Mouse (Mus musculus): ENCODE results near the gene Filip1.
"Not testable (repeated sequence)": the region's sequence is repeated elsewhere in the genome, so short reads cannot be mapped to it uniquely, and the experiment has no call there.

Gene Filip1

GRCm38 (mm10) chr9:80012751-80013150 lies at the start of gene Filip1:
Filip1 (minus strand) TSS chr9:80012851.
- in situ Hi-C loops (cut with MboI; ENCODE audit: low sequenced_read_pairs): no loop called here

GRCm38 (mm10) chr9:80057690-80058089 lies 45.0 kb upstream of the Filip1 start:
- in situ Hi-C loops (cut with MboI; ENCODE audit: low sequenced_read_pairs): no loop called here

GRCm38 (mm10) chr9:80052951-80053350 lies 40.3 kb upstream of the Filip1 start:
- in situ Hi-C loops (cut with MboI; ENCODE audit: low sequenced_read_pairs): no loop called here

- in situ Hi-C loops (cut with MboI; ENCODE audit: low sequenced_read_pairs): not testable (repeated sequence)
Measured at GRCm38 (mm10) chr9:80049271-80049670, 36.6 kb upstream of the Filip1 start.

- in situ Hi-C loops (cut with MboI; ENCODE audit: low sequenced_read_pairs): not testable (repeated sequence)
Measured at GRCm38 (mm10) chr9:80044301-80044700, 31.6 kb upstream of the Filip1 start.

GRCm38 (mm10) chr9:80039296-80039815 lies 26.7 kb upstream of the Filip1 start:
- in situ Hi-C loops (cut with MboI; ENCODE audit: low sequenced_read_pairs): no loop called here

GRCm38 (mm10) chr9:80037997-80038383 lies 25.3 kb upstream of the Filip1 start:
- in situ Hi-C loops (cut with MboI; ENCODE audit: low sequenced_read_pairs): no loop called here

GRCm38 (mm10) chr9:80037262-80037996 lies 24.8 kb upstream of the Filip1 start:
- in situ Hi-C loops (cut with MboI; ENCODE audit: low sequenced_read_pairs): no loop called here

- in situ Hi-C loops (cut with MboI; ENCODE audit: low sequenced_read_pairs): no loop called here
Measured at GRCm38 (mm10) chr9:80026581-80027021, 13.9 kb upstream of the Filip1 start.

GRCm38 (mm10) chr9:80026017-80026416 lies 13.4 kb upstream of the Filip1 start:
- in situ Hi-C loops (cut with MboI; ENCODE audit: low sequenced_read_pairs): no loop called here

- in situ Hi-C loops (cut with MboI; ENCODE audit: low sequenced_read_pairs): not testable (repeated sequence)
Measured at GRCm38 (mm10) chr9:80025347-80025746, 12.7 kb upstream of the Filip1 start.

- in situ Hi-C loops (cut with MboI; ENCODE audit: low sequenced_read_pairs): no loop called here
Measured at GRCm38 (mm10) chr9:80022821-80023220, 10.2 kb upstream of the Filip1 start.

- in situ Hi-C loops (cut with MboI; ENCODE audit: low sequenced_read_pairs): no loop called here
Measured at GRCm38 (mm10) chr9:80021648-80022047, 9.0 kb upstream of the Filip1 start.

- in situ Hi-C loops (cut with MboI; ENCODE audit: low sequenced_read_pairs): no loop called here
Measured at GRCm38 (mm10) chr9:80020429-80020828, 7.8 kb upstream of the Filip1 start.

- in situ Hi-C loops (cut with MboI; ENCODE audit: low sequenced_read_pairs): no loop called here
Measured at GRCm38 (mm10) chr9:80012016-80012415, 635 bp downstream of the Filip1 start.

GRCm38 (mm10) chr9:80002394-80003188 lies 10.1 kb downstream of the Filip1 start:
- in situ Hi-C loops (cut with MboI; ENCODE audit: low sequenced_read_pairs): no loop called here

- in situ Hi-C loops (cut with MboI; ENCODE audit: low sequenced_read_pairs): loop anchor here (25.0 kb wide), 1 partner anchor 185 kb away; no protein-coding TSS in a partner anchor
Measured at GRCm38 (mm10) chr9:79997282-79997681, 15.4 kb downstream of the Filip1 start.

- in situ Hi-C loops (cut with MboI; ENCODE audit: low sequenced_read_pairs): loop anchor here (25.0 kb wide), 1 partner anchor 182 kb away; no protein-coding TSS in a partner anchor
Measured at GRCm38 (mm10) chr9:79994296-79994695, 18.4 kb downstream of the Filip1 start.

GRCm38 (mm10) chr9:79993066-79993465 lies 19.6 kb downstream of the Filip1 start:
- in situ Hi-C loops (cut with MboI; ENCODE audit: low sequenced_read_pairs): loop anchor here (25.0 kb wide), 1 partner anchor 181 kb away; no protein-coding TSS in a partner anchor

- in situ Hi-C loops (cut with MboI; ENCODE audit: low sequenced_read_pairs): loop anchor here (25.0 kb wide), 1 partner anchor 178 kb away; no protein-coding TSS in a partner anchor
Measured at GRCm38 (mm10) chr9:79990456-79991017, 22.1 kb downstream of the Filip1 start.

GRCm38 (mm10) chr9:79989703-79990102 lies 22.9 kb downstream of the Filip1 start:
- in situ Hi-C loops (cut with MboI; ENCODE audit: low sequenced_read_pairs): loop anchor here (25.0 kb wide), 1 partner anchor 177 kb away; no protein-coding TSS in a partner anchor

All from CH12F3 (cell line).